Mouse (Mus musculus) mouse embryonic stem cell (cell line): ENCODE measurements at regions not wholly inside any gene's neighbourhood (a gene's known extent, or its start where the extent isn't known, plus 50 kb on each side); places are given as distances from the start of the nearest gene placed in this dataset.

Experiments
- in situ Hi-C, 2 experiments: fragments of 300-500 bp; cut with MboI; formaldehyde crosslinking; loops; 1 replicate in 1 of 2; 3 replicates in 1 of 2; pipeline ENCODE4 v1.14.3; 2019 to 2020; ENCODE audit warnings: low sequenced_read_pairs in 2 of 2, low pct_unique_long_range_greater_than_20kb in 1 of 2, mixed read lengths in 1 of 2; ENCODE audit not compliant: unreplicated experiment in 1 of 2

- in situ Hi-C loops = no loop called here
Measured at GRCm38 (mm10) chr17:47151193-47151556, 140.8 kb upstream of the Ubr2 start.

- in situ Hi-C loops = no loop called here
Measured at GRCm38 (mm10) chr17:47150636-47151035, 140.3 kb upstream of the Ubr2 start.

- in situ Hi-C loops = no loop called here
Measured at GRCm38 (mm10) chr17:47149662-47150061, 139.3 kb upstream of the Ubr2 start.

- in situ Hi-C loops = no loop called here
Measured at GRCm38 (mm10) chr17:47149158-47149557, 138.8 kb upstream of the Ubr2 start.

GRCm38 (mm10) chr17:47146640-47147039 lies 136.3 kb upstream of the Ubr2 start:
- in situ Hi-C loops = no loop called here

- in situ Hi-C loops = no loop called here
Measured at GRCm38 (mm10) chr17:47145590-47145989, 135.2 kb upstream of the Ubr2 start.

- in situ Hi-C loops = no loop called here
Measured at GRCm38 (mm10) chr17:47144996-47145395, 134.6 kb upstream of the Ubr2 start.

- in situ Hi-C loops = no loop called here
Measured at GRCm38 (mm10) chr17:47144460-47144859, 134.1 kb upstream of the Ubr2 start.

- in situ Hi-C loops = no loop called here
Measured at GRCm38 (mm10) chr17:47143898-47144297, 133.5 kb upstream of the Ubr2 start.

GRCm38 (mm10) chr17:47142885-47143284 lies 132.5 kb upstream of the Ubr2 start:
- in situ Hi-C loops = no loop called here

GRCm38 (mm10) chr17:47142276-47142675 lies 131.9 kb upstream of the Ubr2 start:
- in situ Hi-C loops = no loop called here

- in situ Hi-C loops = no loop called here
Measured at GRCm38 (mm10) chr17:47141843-47142215, 131.5 kb upstream of the Ubr2 start.

GRCm38 (mm10) chr17:47140969-47141842 lies 130.8 kb upstream of the Ubr2 start:
- in situ Hi-C loops = no loop called here

- in situ Hi-C loops = no loop called here
Measured at GRCm38 (mm10) chr17:47140241-47140968, 130.0 kb upstream of the Ubr2 start.

- in situ Hi-C loops = no loop called here
Measured at GRCm38 (mm10) chr17:47139730-47140231, 129.4 kb upstream of the Ubr2 start.

GRCm38 (mm10) chr17:47139171-47139617 lies 128.8 kb upstream of the Ubr2 start:
- in situ Hi-C loops = no loop called here

GRCm38 (mm10) chr17:47138174-47138573 lies 127.8 kb upstream of the Ubr2 start:
- in situ Hi-C loops = no loop called here

GRCm38 (mm10) chr17:47135391-47135790 lies 125.0 kb upstream of the Ubr2 start:
- in situ Hi-C loops = no loop called here

- in situ Hi-C loops = no loop called here
Measured at GRCm38 (mm10) chr17:47133785-47134184, 123.4 kb upstream of the Ubr2 start.

GRCm38 (mm10) chr17:47127571-47127970 lies 117.2 kb upstream of the Ubr2 start:
- in situ Hi-C loops = no loop called here
